Mouse (Mus musculus): Measurements from ENCODE around the gene Tnni3k.

- TF ChIP-seq GATA1 (IDR thresholded peaks at IDR 0.05; ENCODE audit: borderline replicate concordance, low read length) (no peak), FLI1 (IDR thresholded peaks at IDR 0.05; ENCODE audit: low read length) (no peak)
Measured at GRCm38 (mm10) chr3:154893225-154893624, 162.0 kb downstream of the Tnni3k start.
